Mouse (Mus musculus): ENCODE measurements at regions not wholly inside any gene's neighbourhood (a gene's known extent, or its start where the extent isn't known, plus 50 kb on each side); places are given as distances from the start of the nearest gene placed in this dataset.

DNA sequence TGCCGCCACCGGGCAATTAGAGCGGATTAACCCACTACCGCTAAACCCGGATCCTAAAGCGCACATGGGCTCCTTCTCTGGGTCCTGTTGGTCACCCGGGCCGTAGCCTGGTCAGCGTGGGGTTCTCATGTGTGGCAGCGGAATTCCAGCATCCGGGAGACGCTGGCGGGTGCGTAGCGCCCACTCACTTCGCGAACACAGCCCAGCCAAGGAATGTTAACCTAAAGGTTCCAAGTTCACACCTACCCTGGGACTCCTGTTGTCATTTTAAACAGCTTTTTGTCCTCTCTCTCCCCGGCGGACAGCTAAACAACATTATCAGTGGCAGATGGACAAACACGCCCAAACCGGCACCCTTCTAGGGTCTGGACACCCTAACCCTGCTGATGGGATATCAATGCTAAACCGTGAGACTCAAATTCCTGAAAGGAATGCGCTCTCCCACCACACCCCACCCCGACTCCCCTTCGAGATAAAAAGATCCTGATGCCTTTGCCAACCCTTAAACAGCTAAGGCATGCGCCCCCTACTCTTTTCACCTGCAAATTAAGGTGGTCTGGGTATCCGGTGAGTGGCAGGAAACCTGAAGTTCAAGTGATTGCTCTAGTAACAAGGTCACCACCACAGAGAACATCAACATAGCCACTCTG lies 49.8 kb upstream of the Fcgr1 start:
- Histone ChIP-seq H3K36me3 (ENCODE audit: control insufficient read depth, insufficient read depth, low read length) (no peaks in the 10 kb centered on the region), H3K4me2 (replicated peaks; ENCODE audit: low read depth) (no peak overlapping the region), H3K27ac (replicated peaks) (no peak overlapping the region), H3K27me3 (ENCODE audit: control insufficient read depth, insufficient read depth, low read length) (peaks cover 10% of the 10 kb centered on the region; the same call in 1 of the 2 replicates), H3K9me3 (ENCODE audit: control insufficient read depth, low read length) (no peaks in the 10 kb centered on the region), H3K4me3 (ENCODE audit: low read depth, low read length) (no peak overlapping the region), H3K9ac (ENCODE audit: low read length) (no peak overlapping the region), H3K4me1 (replicated peaks; ENCODE audit: control insufficient read depth, insufficient read depth) (no peaks in the 10 kb centered on the region)
- no peak for ATAC-seq (ENCODE audit: low FRiP score, low TSS enrichment)
- WGBS: 1% methylated on average over 27 of the region's 27 CpGs
- no peak for DNase-seq (ENCODE audit: low spot score)
- no peak for TF ChIP-seq CTCF (IDR thresholded peaks at IDR 0.05; ENCODE audit: low read depth)
- no peak for TF ChIP-seq EP300 (optimal IDR thresholded peaks at IDR 0.05)
